Mouse (Mus musculus) embryo, embryonic 11.5 days (tissue): ENCODE data around the gene Espl1.

Experiments
- DNase-seq: peaks from one replicate; pipeline ENCODE4 v3.0.0-alpha.2; 2012; ENCODE audit warnings: low read depth, low spot score

Espl1 gene

GRCm38 (mm10) chr15:102295633-102296367, at the start of gene Espl1:
Gene Espl1 (plus strand): TSS chr15:102296266.
- DNase-seq = peak; percentile 90

- peak; percentile 93 for DNase-seq
These were observed 49.2 kb upstream of the Espl1 start for GRCm38 (mm10) chr15:102246866-102247251.

- no peak for DNase-seq
These were observed 48.6 kb upstream of the Espl1 start for GRCm38 (mm10) chr15:102247252-102248130.

- DNase-seq = no peak
These were observed 47.8 kb upstream of the Espl1 start for GRCm38 (mm10) chr15:102248131-102248811.

GRCm38 (mm10) chr15:102248812-102249191, 47.3 kb upstream of the Espl1 start:
- no peak for DNase-seq

- DNase-seq = no peak
These were observed 46.8 kb upstream of the Espl1 start for GRCm38 (mm10) chr15:102249251-102249691.

GRCm38 (mm10) chr15:102249967-102250366, 46.1 kb upstream of the Espl1 start:
- DNase-seq = no peak

- no peak for DNase-seq
These were observed 45.5 kb upstream of the Espl1 start for GRCm38 (mm10) chr15:102250521-102250920.

- DNase-seq = no peak
These were observed 40.4 kb upstream of the Espl1 start for GRCm38 (mm10) chr15:102255547-102256255.

GRCm38 (mm10) chr15:102256431-102257201, 39.5 kb upstream of the Espl1 start:
- DNase-seq = no peak

GRCm38 (mm10) chr15:102257202-102258075, 38.6 kb upstream of the Espl1 start, which contains the start of gene Rarg:
Gene Rarg (minus strand): TSS chr15:102257517.
- no peak for DNase-seq

GRCm38 (mm10) chr15:102258076-102258470, 38.0 kb upstream of the Espl1 start:
- DNase-seq = no peak

- no peak for DNase-seq
These were observed 37.3 kb upstream of the Espl1 start for GRCm38 (mm10) chr15:102258581-102259253.

GRCm38 (mm10) chr15:102262582-102262981, 33.5 kb upstream of the Espl1 start:
- no peak for DNase-seq

GRCm38 (mm10) chr15:102263037-102263436, 33.0 kb upstream of the Espl1 start:
- DNase-seq = no peak

- no peak for DNase-seq
These were observed 30.5 kb upstream of the Espl1 start for GRCm38 (mm10) chr15:102265548-102265947.

GRCm38 (mm10) chr15:102270274-102270960, 25.6 kb upstream of the Espl1 start, which contains the start of gene Gm9918:
Gene Gm9918 (plus strand): TSS chr15:102270563.
- DNase-seq = no peak

- DNase-seq = no peak
These were observed 24.6 kb upstream of the Espl1 start for GRCm38 (mm10) chr15:102271441-102271840.
